Mouse (Mus musculus): Measurements from ENCODE around the gene Brox. TPM values are rescaled to one million over a fixed set of nuclear protein-coding genes. Genes with fewer than 3 reads are reported as not detected.

The Brox gene
- polyA plus RNA-seq, 1 experiment from 2014 or later: 51.8 TPM

- H3K27ac ChIP-seq (replicated peaks; ENCODE audit: low read depth, low read length): peak overlapping the region; percentile 4; the same call in 1 of the 2 replicates
- H3K27me3 ChIP-seq (ENCODE audit: control insufficient read depth, insufficient read depth, low read length): no peaks in the 10 kb centered on the region
- no peaks in the 10 kb centered on the region for H3K4me1 ChIP-seq (ENCODE audit: control insufficient read depth, insufficient read depth, low read length)
- DNase-seq (ENCODE audit: low spot score): peak; percentile 53
- no peaks in the 10 kb centered on the region for H3K9me3 ChIP-seq (replicated peaks; ENCODE audit: control insufficient read depth, low read length)
- under 1% methylated on average over 30 of the region's 30 CpGs for WGBS
- H3K4me2 ChIP-seq (ENCODE audit: low read depth, low read length): peak overlapping the region; percentile 43
- H3K9ac ChIP-seq (replicated peaks; ENCODE audit: low read length): peak overlapping the region; percentile 52
- peak; percentile 52 for ATAC-seq (replicated peaks; ENCODE audit: insufficient number of reproducible peaks, low FRiP score, low TSS enrichment, low read depth)
- H3K36me3 ChIP-seq (replicated peaks; ENCODE audit: control insufficient read depth, insufficient read depth, low read depth, low read length): no peaks in the 10 kb centered on the region
- H3K4me3 ChIP-seq (ENCODE audit: low read depth, low read length): peak overlapping the region; percentile 49
These were observed 410 bp upstream of the Brox start for GRCm38 (mm10) chr1:183297473-183297885.

GRCm38 (mm10) chr1:183296465-183296864 lies 604 bp downstream of the Brox start, which contains the start of gene Aida:
Gene Aida (plus strand): TSS chr1:183296590.
- WGBS: 2% methylated on average over 26 of the region's 26 CpGs
- H3K27ac ChIP-seq (replicated peaks; ENCODE audit: low read depth, low read length): peak within 1 kb of the TSS; percentile 4; the same call in 1 of the 2 replicates

GRCm38 (mm10) chr1:183289576-183289975 lies 7.5 kb downstream of the Brox start:
- H3K4me2 ChIP-seq (ENCODE audit: low read depth, low read length): no peak overlapping the region
- no peak overlapping the region for H3K9ac ChIP-seq (replicated peaks; ENCODE audit: low read length)
- WGBS: 92% methylated on average over 4 of the region's 4 CpGs
- H3K36me3 ChIP-seq (replicated peaks; ENCODE audit: control insufficient read depth, insufficient read depth, low read depth, low read length): peaks cover 5% of the 10 kb centered on the region; the same call in 1 of the 2 replicates
- DNase-seq (ENCODE audit: low spot score) (no peak), ATAC-seq (replicated peaks; ENCODE audit: insufficient number of reproducible peaks, low FRiP score, low TSS enrichment, low read depth) (no peak)
- H3K4me1 ChIP-seq (ENCODE audit: control insufficient read depth, insufficient read depth, low read length): no peaks in the 10 kb centered on the region
- no peaks in the 10 kb centered on the region for H3K27me3 ChIP-seq (ENCODE audit: control insufficient read depth, insufficient read depth, low read length)
- no peak overlapping the region for H3K4me3 ChIP-seq (ENCODE audit: low read depth, low read length)
- H3K9me3 ChIP-seq (replicated peaks; ENCODE audit: control insufficient read depth, low read length): no peaks in the 10 kb centered on the region
- no peak overlapping the region for H3K27ac ChIP-seq (replicated peaks; ENCODE audit: low read depth, low read length)

More at GRCm38 (mm10) chr1:183296465-183296864, 604 bp downstream of the Brox start, which contains the start of gene Aida:
- Histone ChIP-seq H3K9ac (replicated peaks; ENCODE audit: low read length) (peak within 1 kb of the TSS; percentile 52), H3K36me3 (replicated peaks; ENCODE audit: control insufficient read depth, insufficient read depth, low read depth, low read length) (no peaks in the 10 kb centered on the region), H3K4me3 (ENCODE audit: low read depth, low read length) (peak within 1 kb of the TSS; percentile 49), H3K4me2 (ENCODE audit: low read depth, low read length) (peak within 1 kb of the TSS; percentile 43), H3K27me3 (ENCODE audit: control insufficient read depth, insufficient read depth, low read length) (no peaks in the 10 kb centered on the region), H3K4me1 (ENCODE audit: control insufficient read depth, insufficient read depth, low read length) (no peaks in the 10 kb centered on the region), H3K9me3 (replicated peaks; ENCODE audit: control insufficient read depth, low read length) (no peaks in the 10 kb centered on the region)
- DNase-seq (ENCODE audit: low spot score) (peak; percentile 50), ATAC-seq (replicated peaks; ENCODE audit: insufficient number of reproducible peaks, low FRiP score, low TSS enrichment, low read depth) (no peak)

GRCm38 (mm10) chr1:183288351-183288750 lies 8.7 kb downstream of the Brox start:
- Histone ChIP-seq H3K4me2 (ENCODE audit: low read depth, low read length) (no peak overlapping the region), H3K36me3 (replicated peaks; ENCODE audit: control insufficient read depth, insufficient read depth, low read depth, low read length) (peaks cover 5% of the 10 kb centered on the region; the same call in 1 of the 2 replicates), H3K9ac (replicated peaks; ENCODE audit: low read length) (no peak overlapping the region), H3K4me3 (ENCODE audit: low read depth, low read length) (no peak overlapping the region), H3K4me1 (ENCODE audit: control insufficient read depth, insufficient read depth, low read length) (no peaks in the 10 kb centered on the region), H3K9me3 (replicated peaks; ENCODE audit: control insufficient read depth, low read length) (no peaks in the 10 kb centered on the region), H3K27me3 (ENCODE audit: control insufficient read depth, insufficient read depth, low read length) (no peaks in the 10 kb centered on the region), H3K27ac (replicated peaks; ENCODE audit: low read depth, low read length) (no peak overlapping the region)
- DNase-seq (ENCODE audit: low spot score) (no peak), ATAC-seq (replicated peaks; ENCODE audit: insufficient number of reproducible peaks, low FRiP score, low TSS enrichment, low read depth) (no peak)
- 87% methylated on average over 3 of the region's 3 CpGs for WGBS

- Histone ChIP-seq H3K4me1 (ENCODE audit: control insufficient read depth, insufficient read depth, low read length) (no peaks in the 10 kb centered on the region), H3K9ac (replicated peaks; ENCODE audit: low read length) (no peak overlapping the region), H3K9me3 (replicated peaks; ENCODE audit: control insufficient read depth, low read length) (no peaks in the 10 kb centered on the region), H3K27me3 (ENCODE audit: control insufficient read depth, insufficient read depth, low read length) (no peaks in the 10 kb centered on the region), H3K27ac (replicated peaks; ENCODE audit: low read depth, low read length) (no peak overlapping the region), H3K36me3 (replicated peaks; ENCODE audit: control insufficient read depth, insufficient read depth, low read depth, low read length) (no peaks in the 10 kb centered on the region), H3K4me3 (ENCODE audit: low read depth, low read length) (no peak overlapping the region), H3K4me2 (ENCODE audit: low read depth, low read length) (no peak overlapping the region)
- ATAC-seq (replicated peaks; ENCODE audit: insufficient number of reproducible peaks, low FRiP score, low TSS enrichment, low read depth): no peak
- 83% methylated on average over 5 of the region's 5 CpGs for WGBS
- DNase-seq (ENCODE audit: low spot score): no peak
These were observed 21.3 kb downstream of the Brox start for GRCm38 (mm10) chr1:183275763-183276162.

GRCm38 (mm10) chr1:183274385-183274784 lies 22.7 kb downstream of the Brox start:
- H3K4me3 ChIP-seq (ENCODE audit: low read depth, low read length): no peak overlapping the region
- ATAC-seq (replicated peaks; ENCODE audit: insufficient number of reproducible peaks, low FRiP score, low TSS enrichment, low read depth) (no peak; the same call in 1 of the 2 replicates), DNase-seq (ENCODE audit: low spot score) (no peak)
- H3K4me2 ChIP-seq (ENCODE audit: low read depth, low read length): no peak overlapping the region
- WGBS: 61% methylated on average over 3 of the region's 3 CpGs
- H3K27me3 ChIP-seq (ENCODE audit: control insufficient read depth, insufficient read depth, low read length): no peaks in the 10 kb centered on the region
- no peak overlapping the region for H3K9ac ChIP-seq (replicated peaks; ENCODE audit: low read length)
- H3K4me1 ChIP-seq (ENCODE audit: control insufficient read depth, insufficient read depth, low read length): no peaks in the 10 kb centered on the region
- no peaks in the 10 kb centered on the region for H3K36me3 ChIP-seq (replicated peaks; ENCODE audit: control insufficient read depth, insufficient read depth, low read depth, low read length)
- no peaks in the 10 kb centered on the region for H3K9me3 ChIP-seq (replicated peaks; ENCODE audit: control insufficient read depth, low read length)
- H3K27ac ChIP-seq (replicated peaks; ENCODE audit: low read depth, low read length): no peak overlapping the region

- 64% methylated on average over 10 of the region's 10 CpGs for WGBS
- ATAC-seq (replicated peaks; ENCODE audit: insufficient number of reproducible peaks, low FRiP score, low TSS enrichment, low read depth): no peak
These were observed 23.9 kb downstream of the Brox start for GRCm38 (mm10) chr1:183272867-183273818.

GRCm38 (mm10) chr1:183267666-183268065 lies 29.4 kb downstream of the Brox start:
- no peaks in the 10 kb centered on the region for H3K27me3 ChIP-seq (ENCODE audit: control insufficient read depth, insufficient read depth, low read length)
- H3K36me3 ChIP-seq (replicated peaks; ENCODE audit: control insufficient read depth, insufficient read depth, low read depth, low read length): no peaks in the 10 kb centered on the region
- DNase-seq (ENCODE audit: low spot score) (no peak), ATAC-seq (replicated peaks; ENCODE audit: insufficient number of reproducible peaks, low FRiP score, low TSS enrichment, low read depth) (no peak)
- H3K4me3 ChIP-seq (ENCODE audit: low read depth, low read length): no peak overlapping the region
- H3K4me1 ChIP-seq (ENCODE audit: control insufficient read depth, insufficient read depth, low read length): no peaks in the 10 kb centered on the region
- 70% methylated on average over 6 of the region's 6 CpGs for WGBS
- no peak overlapping the region for H3K4me2 ChIP-seq (ENCODE audit: low read depth, low read length)
- H3K9ac ChIP-seq (replicated peaks; ENCODE audit: low read length): no peak overlapping the region
- no peaks in the 10 kb centered on the region for H3K9me3 ChIP-seq (replicated peaks; ENCODE audit: control insufficient read depth, low read length)
- H3K27ac ChIP-seq (replicated peaks; ENCODE audit: low read depth, low read length): no peak overlapping the region

More at GRCm38 (mm10) chr1:183272867-183273818, 23.9 kb downstream of the Brox start:
- Histone ChIP-seq H3K9ac (replicated peaks; ENCODE audit: low read length) (no peak overlapping the region), H3K27me3 (ENCODE audit: control insufficient read depth, insufficient read depth, low read length) (no peaks in the 10 kb centered on the region), H3K36me3 (replicated peaks; ENCODE audit: control insufficient read depth, insufficient read depth, low read depth, low read length) (no peaks in the 10 kb centered on the region), H3K27ac (replicated peaks; ENCODE audit: low read depth, low read length) (no peak overlapping the region), H3K4me1 (ENCODE audit: control insufficient read depth, insufficient read depth, low read length) (no peaks in the 10 kb centered on the region), H3K4me3 (ENCODE audit: low read depth, low read length) (no peak overlapping the region), H3K4me2 (ENCODE audit: low read depth, low read length) (no peak overlapping the region), H3K9me3 (replicated peaks; ENCODE audit: control insufficient read depth, low read length) (no peaks in the 10 kb centered on the region)
- DNase-seq (ENCODE audit: low spot score): peak; percentile 65

All from embryonic facial prominence, embryonic 11.5 days (tissue).